Mouse (Mus musculus) kidney, adult 2 months (tissue): ENCODE measurements around the gene Vps39.

Source experiments
- CTCF ChIP-seq: fragments of 200-500 bp; conservative IDR thresholded peaks from 2 replicates; pipeline ENCODE4 v1.5.1; 2011; ENCODE audit warnings: low read depth, mild to moderate bottlenecking, control low read depth, low read length, moderate library complexity, mixed read lengths; ENCODE audit not compliant: insufficient read depth, insufficient read length
- POLR2A ChIP-seq: fragments of 200-500 bp; IDR thresholded peaks from one replicate; pipeline ENCODE4 v1.6.1; 2011; ENCODE audit warnings: low read depth, low read length, control low read depth

- TF ChIP-seq POLR2A = no peak
- TF ChIP-seq CTCF = no peak
Observed at GRCm38 (mm10) chr2:120281221-120281620, 71.7 kb downstream of the Vps39 start.
